Comparison of ENCODE assay signal across 10 mouse cellular contexts in the genomic region with DNA sequence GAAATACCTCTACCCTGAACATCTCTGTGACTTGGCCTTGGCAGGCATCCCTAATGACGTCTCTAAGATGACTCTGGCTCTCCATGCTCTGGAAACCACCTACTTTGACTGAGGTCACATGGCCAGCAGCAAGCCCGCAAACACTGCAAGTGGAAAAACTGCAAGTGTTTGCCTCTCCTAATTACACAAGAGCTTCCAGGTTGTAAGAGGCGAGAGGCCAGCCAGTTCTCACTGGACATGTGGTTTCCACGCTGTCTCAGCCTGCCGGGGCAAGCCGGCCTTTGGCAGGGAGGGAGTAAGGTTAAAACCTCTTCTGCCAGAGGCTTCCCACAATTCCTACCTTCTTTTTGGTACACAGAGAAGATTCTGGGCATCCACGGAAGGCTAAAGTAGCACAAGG.
A peak's percentile ranks its signal among the peaks of the same experiment; 100 is the strongest.
DNase-seq lines count a peak whose midpoint lies in the region; ATAC-seq and TF ChIP-seq lines count a peak whose summit lies in the region.
"Had no signal": no experiment of that assay in that cellular context is flagged by ENCODE, and none has a peak within 500 bp of the region (broad histone marks: within the 10 kb centered on the region; RNA-seq: fewer than 3 reads in every experiment).

No protein-coding gene starts in this region.

- peak; percentile 40 for DNase-seq in kidney, adult 18-20 months
- peak; percentile 46 for DNase-seq in fat pad, adult 2 months (ENCODE audit: extremely low read depth, low read depth, low spot score)
- peak; percentile 22 for DNase-seq in kidney, postnatal 10 days
- DNase-seq in ovary, postnatal 14 days (ENCODE audit: low spot score) = peak; percentile 30
- DNase-seq in retina, postnatal 1 day = no peak
- DNase-seq in left cerebral cortex, adult 2 months (ENCODE audit: extremely low spot score in 1 of 2, low spot score in 2 of 2) = no peak
- DNase-seq in midbrain, postnatal 0 days (ENCODE audit: low spot score) = no peak
- DNase-seq: right cerebral cortex, postnatal 25 days had no signal

- intact Hi-C loops in left cerebral cortex, adult 2 months (cut with DNase I) = no loop called here

- H3K4me3 ChIP-seq in kidney, embryonic 14.5 days (ENCODE audit: low read length) = no peak overlapping the region
- no peak overlapping the region for H3K4me3 ChIP-seq in left cerebral cortex, adult 2 months
- no peak overlapping the region for H3K4me3 ChIP-seq in midbrain, postnatal 0 days (ENCODE audit: low read depth, low read length)
- H3K4me3 ChIP-seq: limb, embryonic 12.5 days had no signal

- no peak overlapping the region for H3K27ac ChIP-seq in kidney, embryonic 14.5 days (ENCODE audit: low read depth, low read length)
- no peak overlapping the region for H3K27ac ChIP-seq in left cerebral cortex, adult 2 months
- H3K27ac ChIP-seq in midbrain, postnatal 0 days (ENCODE audit: low read depth, low read length) = no peak overlapping the region
- H3K27ac ChIP-seq: limb, embryonic 12.5 days had no signal

- H3K4me2 ChIP-seq in kidney, embryonic 14.5 days (replicated peaks; ENCODE audit: low read depth, low read length) = no peak overlapping the region
- H3K4me2 ChIP-seq in midbrain, postnatal 0 days (ENCODE audit: low read depth, low read length, poor library complexity, severe bottlenecking) = no peak overlapping the region
- H3K4me2 ChIP-seq: limb, embryonic 12.5 days had no signal

- TF ChIP-seq CTCF in left cerebral cortex, adult 2 months (IDR thresholded peaks at IDR 0.05) = no peak
- TF ChIP-seq CTCF in midbrain, postnatal 0 days (IDR thresholded peaks at IDR 0.05) = no peak

- H3K9ac ChIP-seq in kidney, embryonic 14.5 days (ENCODE audit: low read depth, low read length) = no peak overlapping the region; the same call in 1 of the 2 replicates
- H3K9ac ChIP-seq in midbrain, postnatal 0 days (replicated peaks; ENCODE audit: low read length, poor library complexity, severe bottlenecking) = no peak overlapping the region
- H3K9ac ChIP-seq: limb, embryonic 12.5 days had no signal

- H3K36me3 ChIP-seq in kidney, embryonic 14.5 days (ENCODE audit: control insufficient read depth, insufficient read depth, low read length) = no peaks in the 10 kb centered on the region
- H3K36me3 ChIP-seq in midbrain, postnatal 0 days (ENCODE audit: insufficient read depth, low read length) = no peaks in the 10 kb centered on the region
- H3K36me3 ChIP-seq: limb, embryonic 12.5 days had no signal

- H3K4me1 ChIP-seq in kidney, embryonic 14.5 days (ENCODE audit: control insufficient read depth, insufficient read depth, low read length) = no peaks in the 10 kb centered on the region
- no peaks in the 10 kb centered on the region for H3K4me1 ChIP-seq in midbrain, postnatal 0 days (ENCODE audit: insufficient read depth, low read length)

- whole genome bisulfite sequencing in kidney, embryonic 14.5 days = 61% methylated on average over 7 of the region's 7 CpGs
- 70% methylated on average over 7 of the region's 7 CpGs for WGBS in midbrain, postnatal 0 days

- H3K9me3 ChIP-seq in kidney, embryonic 14.5 days (ENCODE audit: control insufficient read depth, low read length) = no peaks in the 10 kb centered on the region
- no peaks in the 10 kb centered on the region for H3K9me3 ChIP-seq in midbrain, postnatal 0 days (ENCODE audit: low read length)
- H3K9me3 ChIP-seq: limb, embryonic 12.5 days had no signal

- no peaks in the 10 kb centered on the region for H3K27me3 ChIP-seq in kidney, embryonic 14.5 days (ENCODE audit: control insufficient read depth, insufficient read depth, low read length)
- H3K27me3 ChIP-seq in midbrain, postnatal 0 days (ENCODE audit: insufficient read depth, low read length) = no peaks in the 10 kb centered on the region
- H3K27me3 ChIP-seq: limb, embryonic 12.5 days had no signal

- no peak for ATAC-seq in kidney, embryonic 14.5 days (ENCODE audit: low FRiP score, low TSS enrichment)
- ATAC-seq in midbrain, postnatal 0 days (ENCODE audit: low FRiP score) = no peak

Comparison
In these comparisons a context has a peak if more than half of its experiments do, and no peak if none do; other contexts are left out.
1. DNase-seq: peak in kidney, adult 18-20 months (single experiment), fat pad, adult 2 months (single experiment), kidney, postnatal 10 days (single experiment) and ovary, postnatal 14 days (single experiment); none in retina, postnatal 1 day (single experiment), left cerebral cortex, adult 2 months (0 of 2) and midbrain, postnatal 0 days (single experiment).